Mouse (Mus musculus) kidney, postnatal 36 days (tissue): ENCODE data around the gene Fzd5.

ENCODE experiments used
- DNase-seq, 2 experiments: peaks; one replicate each; pipeline ENCODE4 v3.0.0; 2021 to 2022; ENCODE audit warnings: mixed read lengths in 2 of 2

Gene Fzd5

DNA sequence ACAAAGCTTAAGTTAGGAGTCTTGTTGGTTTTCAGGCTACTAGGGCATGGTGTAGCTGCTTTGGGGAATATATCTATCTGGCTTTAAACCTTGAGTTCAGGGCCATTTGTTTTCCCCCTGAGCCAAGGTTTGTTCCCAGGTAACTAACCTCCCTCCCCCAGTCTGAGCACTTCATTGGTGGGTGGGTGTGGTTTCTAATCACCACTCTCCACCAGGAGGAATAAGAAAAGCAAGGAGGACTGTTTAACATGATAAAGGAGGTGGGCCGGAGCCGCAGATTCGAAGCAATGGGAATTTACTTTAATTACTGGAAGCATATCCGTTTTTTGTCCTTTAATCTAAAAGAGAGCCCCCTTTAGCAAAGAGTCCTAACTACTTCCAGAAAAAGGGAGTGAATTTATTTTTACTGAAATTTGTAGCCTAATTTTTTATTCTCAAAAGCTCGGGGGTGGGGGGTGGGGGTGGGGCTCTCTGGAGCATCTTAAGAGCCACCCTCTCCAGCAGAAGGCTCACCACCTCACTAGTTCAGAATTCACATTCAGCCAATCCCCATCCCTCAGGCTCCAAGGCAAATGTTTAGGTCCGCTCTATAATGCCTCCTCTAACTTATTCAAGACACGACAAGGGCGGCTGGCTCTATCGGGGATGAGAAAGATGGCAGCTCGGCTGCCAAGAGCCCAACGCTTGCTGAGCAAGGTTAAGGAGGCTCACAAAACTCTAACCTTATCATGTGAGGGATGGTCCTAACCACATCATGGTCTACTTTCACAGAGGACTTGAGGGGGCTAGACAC, 3.9 kb downstream of the Fzd5 start:
- DNase-seq = no peak

DNA sequence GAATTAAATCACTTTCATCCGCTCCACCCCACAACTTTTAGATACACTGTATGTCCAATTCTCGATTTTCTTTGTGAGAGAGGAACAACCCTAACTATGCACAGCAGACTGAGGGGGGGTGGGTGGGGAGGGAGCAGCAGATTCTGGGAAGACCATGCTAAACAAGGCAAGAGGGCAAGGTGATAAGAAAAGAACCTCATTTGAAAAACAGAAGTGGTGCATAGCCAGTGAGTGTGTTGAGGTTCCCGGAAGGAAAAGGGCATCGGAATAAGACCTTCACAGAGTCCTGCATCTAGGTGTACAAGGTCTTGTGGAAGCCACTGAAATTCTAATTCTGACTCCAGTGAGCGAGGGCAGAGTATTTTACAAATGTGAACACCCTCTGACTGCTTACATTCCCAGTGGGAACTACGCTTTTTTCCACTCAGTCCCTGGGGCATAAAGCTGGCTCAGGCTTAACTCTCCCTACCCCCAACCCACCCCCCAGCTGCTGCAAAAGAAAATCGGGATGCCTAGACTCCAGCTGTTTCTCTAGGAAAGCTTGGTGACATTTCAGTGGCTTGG, 4.8 kb downstream of the Fzd5 start:
- DNase-seq = no peak

DNA sequence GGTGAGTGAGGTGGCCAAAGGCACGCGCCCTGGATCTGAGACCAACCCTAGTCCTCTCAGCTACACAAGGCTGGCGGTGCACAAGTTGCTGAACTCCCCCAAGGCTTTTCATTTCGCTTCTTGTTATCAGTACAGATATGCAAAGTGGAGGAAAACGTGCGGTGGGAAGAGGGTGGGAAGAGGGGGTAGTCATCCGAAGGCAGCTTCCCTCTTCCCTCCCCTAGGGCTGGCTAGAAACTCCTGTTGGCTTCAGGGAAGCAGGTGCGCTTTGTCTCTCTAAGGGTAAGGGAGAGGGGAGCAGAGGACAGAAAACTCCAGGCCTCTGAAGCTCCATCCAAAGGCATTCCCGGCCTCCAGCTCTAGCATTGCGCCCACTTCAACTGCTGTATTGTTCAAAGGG, 5.4 kb downstream of the Fzd5 start:
- no peak for DNase-seq

DNA sequence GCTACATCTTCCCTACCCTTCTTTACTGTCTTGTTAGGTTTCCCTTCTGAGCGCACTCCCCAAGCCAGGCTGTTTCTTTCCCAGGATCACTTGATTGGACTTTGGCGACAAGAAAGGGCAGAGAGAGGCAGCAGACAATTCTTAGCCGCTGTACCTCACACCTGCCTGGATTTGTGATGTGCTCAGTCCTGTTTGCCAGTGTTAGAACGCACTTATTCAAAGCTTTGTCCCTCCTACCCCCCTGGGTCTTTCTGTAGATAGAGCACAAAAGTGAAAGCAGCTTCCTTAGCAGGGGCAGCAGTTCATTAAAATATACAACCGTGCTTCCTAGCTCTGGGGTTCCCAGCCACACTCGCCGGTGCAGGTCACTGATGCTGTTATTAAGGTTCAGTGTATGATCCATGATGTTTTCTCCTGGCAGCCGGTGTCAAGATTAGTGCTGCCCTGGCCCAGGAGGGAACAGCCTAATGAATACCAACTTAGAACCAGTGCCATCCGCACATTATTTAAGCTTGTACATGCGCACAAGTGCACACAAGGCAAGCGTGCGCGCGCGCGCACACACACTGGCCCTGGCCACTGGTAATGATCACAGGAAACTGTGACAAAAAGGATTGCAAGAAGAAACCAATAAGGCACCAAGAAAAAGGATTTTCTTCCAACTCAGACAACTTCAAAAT, 6.1 kb downstream of the Fzd5 start:
- no peak for DNase-seq

DNA sequence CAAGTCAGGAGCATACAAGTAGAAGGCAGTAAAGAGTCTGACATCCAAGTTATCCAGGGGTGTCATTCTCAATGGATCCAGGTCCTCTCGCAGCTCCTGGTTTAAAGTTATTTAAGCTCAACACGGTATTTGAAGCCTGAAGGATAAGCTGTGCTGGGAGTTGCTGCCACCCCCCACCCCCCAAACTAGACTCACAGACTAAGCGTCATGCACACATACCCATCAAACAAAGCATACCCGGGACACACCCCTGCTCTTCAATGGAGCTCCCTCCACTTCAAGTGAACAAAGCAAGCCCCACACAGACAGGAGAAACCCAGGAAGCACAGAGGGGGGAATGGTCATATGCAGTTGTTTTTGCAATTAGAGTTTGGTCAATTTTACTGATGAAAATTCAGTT, 7.5 kb downstream of the Fzd5 start:
- no peak for DNase-seq

DNA sequence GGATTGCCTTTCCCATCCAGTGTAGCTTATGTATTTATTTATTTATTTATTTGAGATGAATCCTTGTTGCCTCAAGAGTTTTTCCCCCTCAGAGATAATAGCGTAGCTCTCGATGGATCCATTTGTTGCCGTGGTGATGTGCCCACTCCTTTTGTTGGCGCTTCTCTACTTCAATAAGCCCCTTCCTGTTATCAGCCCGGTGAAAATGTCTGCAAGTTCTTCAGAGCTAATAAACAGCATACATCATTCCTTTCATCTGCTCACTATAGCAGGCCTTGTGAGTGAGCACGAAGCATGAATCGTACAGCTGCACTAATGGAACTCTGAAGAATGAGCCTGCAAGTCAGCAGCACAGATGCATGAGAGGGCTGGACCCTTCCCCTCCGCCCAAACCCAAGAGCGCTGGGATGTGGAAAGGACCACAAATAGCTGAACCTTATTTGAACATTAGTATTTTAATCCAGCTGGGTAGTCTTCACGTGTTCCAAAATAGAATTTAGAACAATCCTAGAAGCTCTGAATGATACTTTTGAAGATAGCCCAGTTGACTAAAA, 16.4 kb downstream of the Fzd5 start:
- no peak for DNase-seq

DNA sequence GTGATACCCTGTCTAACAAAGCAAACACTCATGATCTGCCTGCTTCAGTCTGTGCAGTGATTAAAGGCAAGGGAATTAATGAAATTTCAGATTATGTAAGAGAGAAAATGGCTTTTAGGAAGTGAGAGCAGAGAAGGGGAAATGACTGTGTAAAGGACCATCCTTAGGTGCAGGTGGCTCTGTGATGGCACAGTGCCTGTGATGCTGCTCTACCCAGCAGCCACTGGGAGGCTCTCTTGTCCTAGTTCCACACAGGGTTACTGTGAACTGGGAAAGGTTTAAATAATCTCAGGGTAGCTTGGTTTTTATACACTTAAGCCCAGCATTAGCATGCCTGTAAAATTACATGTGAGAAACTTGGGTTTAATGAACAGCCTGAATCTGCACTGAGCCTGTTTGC, 20.0 kb downstream of the Fzd5 start:
- peak; percentile 53 to 77 for DNase-seq

DNA sequence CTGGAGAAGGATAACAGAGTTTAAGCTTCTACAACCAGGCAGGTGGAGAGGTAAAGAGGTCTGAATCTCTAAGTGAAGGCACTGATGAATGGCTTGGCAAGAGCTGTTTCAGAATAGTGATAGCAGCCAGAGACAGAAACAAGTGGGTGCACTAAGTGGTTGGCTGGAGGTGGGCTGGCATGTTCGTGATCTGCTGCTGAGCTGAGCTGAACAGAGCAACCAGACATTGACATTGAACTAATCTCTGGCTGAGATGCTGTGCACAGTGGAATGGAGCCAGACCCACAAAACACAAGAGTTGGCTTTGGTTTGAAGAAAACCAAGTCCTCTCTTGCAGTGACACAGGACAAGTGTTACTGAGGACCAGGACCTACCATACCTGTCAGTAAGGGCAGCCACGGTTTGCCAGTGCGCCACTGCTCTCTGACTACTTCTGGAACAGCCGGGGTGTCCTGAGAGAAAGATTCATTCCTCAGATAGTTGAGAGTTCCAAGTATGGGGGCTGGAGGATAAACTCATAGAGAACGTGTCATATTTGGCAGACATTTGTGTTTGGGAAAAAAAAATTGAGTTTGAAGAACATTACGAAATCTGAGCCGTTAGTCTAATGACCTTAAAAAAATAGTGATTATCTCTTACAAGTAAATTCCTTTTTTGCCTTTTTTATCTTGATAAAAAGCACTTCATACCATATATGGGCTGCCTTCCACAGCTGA, 20.8 kb downstream of the Fzd5 start:
- no peak for DNase-seq

DNA sequence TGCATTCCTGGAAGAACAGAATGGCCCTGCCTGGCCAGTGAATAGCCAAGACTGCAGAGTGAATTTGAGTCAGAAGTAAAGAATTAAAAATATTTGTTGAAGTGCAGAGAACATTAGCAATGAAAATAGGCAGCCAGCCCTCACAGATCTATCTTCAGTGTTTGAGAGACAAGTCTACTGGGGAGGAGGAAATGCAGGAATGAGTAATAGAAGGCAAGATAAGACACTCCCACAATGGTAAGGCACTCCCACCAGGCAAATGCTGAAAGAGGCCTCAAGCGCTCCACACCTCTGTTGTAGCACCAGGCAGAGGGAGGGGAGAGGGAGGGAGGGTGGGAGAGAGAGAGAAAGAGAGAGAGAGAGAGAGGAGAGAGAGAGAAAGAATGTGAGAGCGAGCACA, 22.1 kb downstream of the Fzd5 start:
- DNase-seq = no peak

DNA sequence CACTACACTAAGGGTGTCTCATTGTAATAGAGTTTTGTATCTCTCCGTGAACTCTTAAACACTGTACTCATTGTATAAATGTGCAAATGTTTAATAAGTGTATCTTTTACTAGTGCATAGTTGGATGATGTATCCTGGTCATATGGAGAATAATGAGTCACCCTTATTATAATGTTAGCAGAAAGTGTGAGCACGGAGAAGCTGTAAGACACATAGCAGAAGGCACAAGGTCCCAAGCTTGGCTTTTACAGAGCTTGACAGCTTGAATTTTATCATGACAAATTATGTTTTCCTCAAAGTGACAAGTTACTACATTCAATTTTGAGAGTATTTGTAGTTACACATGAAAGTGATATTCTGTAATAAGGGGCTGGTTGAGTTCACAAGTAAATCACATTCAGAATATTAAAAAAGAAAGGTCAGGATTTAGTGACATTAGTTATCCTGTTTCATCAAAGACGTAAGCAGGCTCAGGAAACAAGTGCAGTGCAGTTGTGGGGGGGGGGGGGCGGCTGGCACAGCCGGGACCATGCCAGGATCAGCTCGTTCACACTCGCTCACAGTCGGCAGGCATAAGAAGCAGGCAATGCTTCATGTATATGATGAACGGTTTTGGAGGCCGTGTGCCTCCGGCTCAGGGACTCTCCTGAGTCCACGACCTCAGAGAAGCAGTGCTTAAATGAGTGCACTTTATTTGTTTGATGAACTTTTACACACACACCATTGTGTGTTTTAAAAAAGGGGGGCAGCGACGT, 25.4 kb downstream of the Fzd5 start:
- no peak for DNase-seq

DNA sequence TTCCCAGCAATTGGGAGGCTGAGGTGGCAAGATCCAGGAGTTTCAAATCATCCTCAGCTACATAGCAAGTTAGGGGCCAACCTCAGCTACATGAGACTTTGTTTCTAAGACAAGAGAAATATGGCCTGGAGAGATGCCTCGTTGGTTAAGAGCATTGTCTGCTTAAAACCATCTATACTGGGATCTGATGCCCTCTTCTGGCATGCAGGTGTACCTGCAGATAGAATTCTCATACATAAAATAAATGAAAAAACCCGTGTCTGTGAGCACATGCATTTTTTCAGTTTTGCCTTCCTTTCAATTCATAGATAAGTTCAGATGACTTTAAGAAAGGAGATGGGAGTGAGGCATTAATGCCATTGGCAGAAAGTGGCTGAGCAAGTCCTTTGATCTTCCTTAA, 27.7 kb downstream of the Fzd5 start:
- DNase-seq = peak; percentile 24 to 32

DNA sequence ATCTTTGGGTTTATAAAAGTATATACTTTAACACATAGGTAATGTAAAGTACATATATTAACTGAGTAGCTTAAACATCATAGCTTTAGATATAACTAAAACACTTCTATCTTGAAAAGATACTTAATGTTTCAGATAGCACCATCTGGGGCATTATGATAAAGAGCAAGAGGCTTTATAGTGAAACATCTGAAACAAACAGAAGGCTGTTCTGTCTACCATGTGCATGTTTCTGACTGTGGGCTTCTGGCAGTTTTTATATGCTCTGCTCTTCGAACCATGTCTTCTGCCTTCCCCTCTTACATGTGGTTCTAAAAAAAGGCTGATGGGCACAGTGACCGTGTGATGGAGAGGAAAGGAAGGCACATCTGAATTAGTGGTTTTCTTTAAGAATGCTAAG, 30.9 kb downstream of the Fzd5 start:
- no peak for DNase-seq

DNA sequence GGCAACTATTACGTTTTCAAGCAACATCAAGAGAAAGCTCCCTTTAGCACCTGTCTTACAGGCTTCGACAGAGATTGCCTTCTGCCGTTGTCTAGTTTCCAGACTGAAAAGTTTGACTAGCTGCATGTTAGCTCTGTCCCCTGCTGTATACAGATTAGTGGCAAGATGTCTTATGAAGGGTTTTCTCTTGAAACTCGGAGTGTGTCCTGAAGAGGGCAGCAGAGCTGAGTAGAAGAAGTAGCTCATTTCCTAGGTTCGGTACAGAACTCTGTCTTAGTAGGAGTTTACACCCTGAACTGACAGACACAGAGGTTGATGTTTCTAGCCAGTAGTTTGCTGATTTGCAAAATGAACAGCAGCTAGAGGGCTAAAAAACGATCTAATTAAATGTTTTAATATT, 32.3 kb downstream of the Fzd5 start:
- DNase-seq = peak; percentile 79 to 86

DNA sequence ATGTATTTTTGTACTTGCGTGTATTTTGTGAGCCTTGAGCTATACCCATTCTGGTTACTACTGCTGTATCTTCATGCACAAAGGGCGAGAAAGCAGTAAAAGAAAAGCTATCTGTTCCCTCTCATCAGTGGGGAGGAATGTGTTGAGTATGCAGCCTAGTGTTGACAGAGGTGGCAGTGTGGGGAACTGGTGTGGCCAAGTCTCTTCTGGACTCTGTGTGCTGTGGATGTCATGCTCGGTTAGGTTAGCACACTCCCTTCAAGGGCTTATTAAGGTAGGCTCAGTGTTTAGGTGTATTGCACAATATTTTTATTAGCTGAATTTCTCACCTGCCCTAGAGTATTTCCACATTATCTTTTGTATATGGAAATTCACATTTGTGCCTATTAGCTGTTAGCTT, 35.8 kb downstream of the Fzd5 start:
- DNase-seq = peak; percentile 47 to 57

DNA sequence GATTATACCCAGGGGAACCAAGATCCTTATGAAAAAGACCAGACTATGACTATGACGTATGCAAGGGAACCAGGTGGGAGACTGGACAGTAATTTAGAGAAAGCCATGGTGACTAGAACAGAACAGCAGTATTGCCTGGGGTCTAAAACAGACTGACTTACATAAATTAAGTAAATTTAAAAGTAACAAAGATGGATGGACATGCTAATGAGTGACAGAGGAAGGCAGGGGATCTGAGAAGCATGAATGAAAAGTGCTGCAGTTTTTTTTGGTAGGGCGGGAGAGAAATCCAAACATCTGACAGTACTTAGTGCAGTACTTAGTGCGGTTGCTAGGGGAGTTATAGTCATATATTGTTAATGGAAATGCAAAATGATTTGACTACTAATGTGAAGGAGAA, 42.4 kb downstream of the Fzd5 start:
- no peak for DNase-seq

DNA sequence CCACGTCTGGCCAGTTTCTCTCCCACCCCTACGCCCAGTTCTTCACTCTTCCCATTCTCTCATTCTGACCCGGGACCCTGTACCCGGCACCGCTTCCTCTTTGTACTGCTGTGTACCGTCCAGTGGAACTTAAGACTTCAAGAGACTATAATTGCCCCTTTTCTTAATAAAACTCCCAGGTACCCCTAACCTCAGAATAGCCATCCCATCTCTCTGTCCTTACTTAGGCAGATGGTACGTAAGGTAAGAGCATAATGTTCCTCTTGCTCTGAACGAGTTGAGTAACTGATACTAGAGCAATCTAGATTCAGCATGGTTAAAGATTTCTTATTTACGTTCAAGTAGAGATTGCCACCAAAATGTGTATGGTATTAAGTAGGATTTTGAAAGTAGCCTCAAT, 46.0 kb downstream of the Fzd5 start:
- DNase-seq = no peak

DNA sequence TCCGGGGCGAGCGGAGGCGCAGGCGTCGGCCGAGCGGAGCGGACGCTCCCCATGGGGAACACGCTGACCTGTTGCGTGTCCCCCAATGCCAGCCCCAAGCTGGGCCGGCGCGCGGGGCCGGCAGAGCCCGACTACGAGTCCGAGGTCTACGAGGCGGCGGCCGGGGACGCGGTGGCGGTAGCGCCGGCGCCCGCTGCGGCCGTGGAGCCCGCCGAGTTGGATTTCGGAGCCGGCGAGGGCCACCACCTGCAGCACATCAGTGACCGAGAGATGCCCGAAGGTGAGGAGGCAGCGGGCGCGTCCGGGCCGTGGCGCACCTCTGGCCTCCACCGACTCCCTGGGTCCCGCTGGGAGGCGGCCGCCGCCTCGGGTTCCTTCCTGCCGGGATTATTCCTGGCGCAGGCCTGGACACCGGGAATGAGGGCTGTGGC, 46.4 kb downstream of the Fzd5 start:
- peak; percentile 37 to 71 for DNase-seq

DNA sequence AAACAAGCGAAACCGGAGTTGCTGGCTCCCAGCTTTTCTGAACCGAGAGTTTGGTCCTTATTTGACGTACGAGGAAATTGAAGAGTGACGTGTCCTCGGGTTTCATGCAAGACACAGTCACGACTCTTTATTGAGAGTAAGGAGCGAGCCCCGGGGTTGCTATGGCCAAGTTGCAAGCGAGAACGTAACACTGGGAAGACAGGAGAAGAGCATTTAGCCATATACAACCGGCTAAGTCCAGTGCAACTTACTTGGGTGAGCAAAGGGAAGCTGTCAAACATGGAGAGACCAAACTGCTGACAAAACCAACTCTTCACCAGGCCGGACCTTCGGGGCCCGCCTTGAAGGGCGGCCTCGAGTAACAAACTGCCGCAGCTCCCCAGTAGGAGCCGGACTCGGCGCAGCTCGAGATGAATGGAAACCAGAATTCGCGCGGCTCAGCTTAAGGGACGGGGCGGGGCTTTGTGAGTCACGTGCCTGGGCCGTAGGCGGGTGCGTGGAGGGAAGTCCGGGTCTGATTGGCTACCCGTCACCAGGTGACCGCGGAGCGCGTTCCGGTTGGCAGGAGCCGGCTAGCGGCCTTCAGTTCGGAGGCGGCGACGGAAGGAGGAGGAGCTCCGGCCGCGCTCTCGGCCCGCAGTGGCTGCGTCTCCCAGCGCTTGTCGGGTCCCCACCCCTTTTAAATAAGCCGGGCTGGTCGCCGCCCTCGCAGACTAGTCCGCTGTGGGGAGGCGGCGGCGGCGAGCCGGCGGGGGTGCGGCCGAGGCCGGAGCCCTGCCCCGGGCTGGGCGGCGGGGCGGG, 47.1 kb downstream of the Fzd5 start, which contains the start of gene Ccnyl1:
Ccnyl1 (plus strand) TSS at position 243 of the 801 bp plus-strand sequence.
- peak; percentile 98 to 99 for DNase-seq

DNA sequence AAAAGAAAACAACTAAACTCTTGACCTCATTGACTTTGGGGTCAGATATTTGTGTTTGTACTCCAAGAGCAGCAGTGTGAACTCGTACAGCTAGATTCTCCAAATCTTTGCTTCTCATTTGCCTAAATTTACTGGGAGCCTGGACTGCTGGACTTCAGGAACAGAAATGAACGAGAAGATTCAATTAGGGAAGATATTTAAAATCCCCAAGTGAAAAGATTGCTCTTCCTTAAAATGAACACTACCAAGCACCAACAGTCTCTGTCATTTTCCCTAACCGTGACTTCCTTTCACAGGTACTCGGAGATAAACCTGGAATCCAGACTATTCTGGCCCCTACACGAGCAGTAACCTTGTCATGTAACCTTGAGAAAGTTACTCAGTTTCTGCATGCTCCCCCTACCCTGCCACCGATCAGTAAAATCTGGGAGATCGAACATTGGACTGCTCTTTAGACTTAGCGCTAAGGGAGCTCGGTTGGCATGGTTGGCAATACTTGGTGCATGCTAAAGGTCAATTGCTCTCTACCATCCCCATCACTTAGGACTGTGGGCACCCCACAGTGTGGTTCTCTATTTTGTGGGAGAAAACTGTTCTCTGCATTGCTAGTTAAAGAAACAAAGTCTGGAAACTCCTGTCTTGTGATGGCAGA, 47.9 kb downstream of the Fzd5 start:
- peak; percentile 14 to 31 for DNase-seq

DNA sequence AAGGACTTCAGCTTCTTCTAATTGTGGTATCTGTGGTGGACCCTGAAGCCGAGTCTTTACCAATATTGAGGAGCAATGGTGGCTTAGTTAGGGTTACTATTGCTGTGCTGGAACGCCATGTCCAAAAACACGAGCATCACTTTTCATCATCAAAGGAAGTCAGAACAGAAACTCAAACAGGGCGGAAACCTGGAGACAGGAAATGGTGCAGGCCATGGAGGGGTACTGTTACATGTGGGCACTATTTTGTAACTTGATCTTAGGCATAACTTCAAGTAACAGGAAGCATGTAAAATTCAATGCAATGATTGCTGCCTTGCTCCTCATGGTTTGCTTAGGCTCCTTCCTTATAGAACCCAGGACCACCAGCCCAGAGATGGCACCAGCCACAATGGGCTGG, 49.5 kb downstream of the Fzd5 start:
- no peak for DNase-seq

DNA sequence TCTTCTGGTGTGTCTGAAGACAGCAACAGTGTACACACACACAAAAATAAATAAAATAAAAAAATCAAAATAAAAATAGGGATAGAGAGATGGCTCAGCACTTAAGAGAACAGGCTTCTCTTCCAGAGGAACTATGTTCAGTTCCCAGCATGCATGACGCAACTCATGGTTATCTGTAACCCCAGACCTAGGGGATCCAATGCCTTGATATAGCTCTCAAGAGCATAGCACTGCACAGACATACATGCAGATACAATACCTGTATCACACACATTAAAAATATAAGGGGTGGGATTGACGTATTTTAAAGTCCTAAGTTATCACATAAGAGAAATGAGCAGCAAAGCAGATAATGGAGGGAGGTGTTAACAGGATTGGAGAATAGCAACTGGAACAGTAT, 53.1 kb downstream of the Fzd5 start:
- no peak for DNase-seq
